Comparison of ENCODE assay signal across 16 mouse cellular contexts in the genomic region with DNA sequence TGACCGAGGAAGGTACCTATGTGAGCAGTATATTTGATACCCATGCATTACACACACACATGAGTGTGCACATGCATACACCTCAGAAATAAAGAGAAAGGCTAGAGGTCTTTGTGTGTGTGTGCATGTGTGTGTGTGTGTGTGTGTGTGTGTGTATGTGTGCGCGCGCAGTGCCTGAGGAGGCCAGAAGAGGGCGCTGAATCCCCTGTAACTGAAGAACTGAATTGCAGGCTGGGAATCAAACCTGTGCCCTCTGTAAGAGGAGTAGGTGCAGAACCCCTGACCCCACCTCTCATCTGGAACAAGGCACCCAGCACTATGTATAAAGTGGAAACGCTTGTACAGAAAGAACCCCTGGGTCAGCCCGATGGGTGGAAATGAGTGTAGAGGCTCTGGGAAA.
"Had no signal": no experiment of that assay in that cellular context is flagged by ENCODE, and none has a peak within 500 bp of the region (broad histone marks: within the 10 kb centered on the region; RNA-seq: fewer than 3 reads in every experiment).

No protein-coding gene starts in this region.

- H3K4me1 ChIP-seq: liver, embryonic 15.5 days; megakaryocyte, embryonic 14.5 days had no signal

- H3K4me2 ChIP-seq: limb, embryonic 12.5 days; liver, embryonic 15.5 days; midbrain, embryonic 12.5 days had no signal

- H3K9ac ChIP-seq: limb, embryonic 12.5 days; liver, embryonic 15.5 days; midbrain, embryonic 12.5 days had no signal

- H3K36me3 ChIP-seq: limb, embryonic 12.5 days; liver, embryonic 15.5 days; midbrain, embryonic 12.5 days had no signal

- H3K9me3 ChIP-seq: liver, embryonic 15.5 days had no signal

- ATAC-seq: midbrain, embryonic 16.5 days had no signal

- H3K27me3 ChIP-seq: liver, embryonic 15.5 days had no signal

- DNase-seq: kidney, adult 11 months; kidney, adult 9 months; kidney, postnatal 36 days; liver; lung, adult 2 months; lung, postnatal 10 days; right cerebral cortex, postnatal 25 days; thymus, postnatal 4 days had no signal

- H3K4me3 ChIP-seq: layer of hippocampus, adult 2 months; limb, embryonic 12.5 days; liver, embryonic 15.5 days; megakaryocyte, embryonic 14.5 days; midbrain, embryonic 12.5 days had no signal

- H3K27ac ChIP-seq: kidney, postnatal 0 days; layer of hippocampus, adult 2 months; limb, embryonic 12.5 days; liver, embryonic 15.5 days; macrophage; midbrain, embryonic 12.5 days had no signal
